Mouse (Mus musculus): Measurements from ENCODE around the gene Gpr183. TPM values are rescaled to one million over a fixed set of nuclear protein-coding genes. Genes with fewer than 3 reads are reported as not detected.

Gene Gpr183
- polyA plus RNA-seq, 1 experiment: 10.3 TPM

DNA sequence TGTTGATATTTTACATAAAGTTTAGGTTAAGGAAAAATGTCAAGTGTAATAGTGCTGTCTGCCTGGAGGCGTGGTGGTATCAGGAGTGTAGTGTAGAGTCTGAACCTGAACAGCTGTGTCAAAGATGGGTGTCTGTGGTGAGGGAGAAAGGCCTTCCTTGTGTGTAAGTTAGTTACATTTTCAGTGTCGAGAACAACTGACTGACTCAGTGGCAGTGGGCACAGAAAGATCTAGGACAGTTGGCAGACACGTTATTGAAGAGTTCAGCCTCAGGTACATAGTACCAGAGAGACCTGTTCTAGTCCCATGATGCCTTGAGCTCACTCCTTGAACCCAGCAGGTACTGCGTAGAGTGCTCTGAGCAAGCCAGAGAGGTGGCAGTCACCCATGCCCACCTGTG lies 466 bp upstream of the Gpr183 start:
- no peak overlapping the region for H3K4me3 ChIP-seq (ENCODE audit: control insufficient read depth, insufficient read depth, low read length)
- no peak for DNase-seq
- 41% methylated on average over 4 of the region's 4 CpGs for WGBS

DNA sequence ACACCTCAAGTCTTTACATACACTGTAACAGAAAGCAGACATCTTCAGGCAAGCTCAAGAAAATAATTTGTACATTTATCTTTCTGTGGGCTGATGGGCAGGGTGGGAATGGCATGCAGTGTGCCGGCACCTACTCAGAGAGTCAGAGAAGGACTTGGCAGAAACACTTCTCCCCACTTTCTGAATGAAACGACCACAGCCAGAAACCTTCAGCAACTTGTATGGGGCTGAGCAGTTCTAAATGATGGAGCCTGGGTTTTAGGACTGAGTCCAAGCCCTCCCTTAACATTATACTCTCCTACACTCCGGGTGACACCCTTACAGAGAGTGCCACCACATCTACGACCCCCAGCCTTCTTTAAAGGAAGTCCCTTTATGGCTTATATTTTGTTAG lies 1.1 kb downstream of the Gpr183 start:
- TF ChIP-seq CTCF (IDR thresholded peaks at IDR 0.05; ENCODE audit: borderline replicate concordance, control insufficient read depth, extremely low read depth, insufficient read depth, low read length, poor library complexity): no peak
- peak overlapping the region; percentile 31; the same call in 1 of the 2 replicates for H3K4me3 ChIP-seq (ENCODE audit: control insufficient read depth, insufficient read depth, low read length)
- WGBS: 38% methylated on average over 4 of the region's 4 CpGs

More for the DNA sequence above, 466 bp upstream of the Gpr183 start:
- Histone ChIP-seq H3K27ac (ENCODE audit: control insufficient read depth, insufficient read depth, low read length) (peak overlapping the region; percentile 3), H3K27me3 (ENCODE audit: control insufficient read depth, insufficient read depth, low read length) (no peaks in the 10 kb centered on the region), H3K4me1 (replicated peaks; ENCODE audit: control insufficient read depth, insufficient read depth, low read length) (peaks cover 39% of the 10 kb centered on the region), H3K36me3 (ENCODE audit: control insufficient read depth, insufficient read depth, low read length) (no peaks in the 10 kb centered on the region)
- no peak for TF ChIP-seq CTCF (IDR thresholded peaks at IDR 0.05; ENCODE audit: borderline replicate concordance, control insufficient read depth, extremely low read depth, insufficient read depth, low read length, poor library complexity)
- TF ChIP-seq POLR2A (IDR thresholded peaks at IDR 0.05; ENCODE audit: control insufficient read depth, extremely low read depth, insufficient read depth, low read length, poor library complexity): no peak

DNA sequence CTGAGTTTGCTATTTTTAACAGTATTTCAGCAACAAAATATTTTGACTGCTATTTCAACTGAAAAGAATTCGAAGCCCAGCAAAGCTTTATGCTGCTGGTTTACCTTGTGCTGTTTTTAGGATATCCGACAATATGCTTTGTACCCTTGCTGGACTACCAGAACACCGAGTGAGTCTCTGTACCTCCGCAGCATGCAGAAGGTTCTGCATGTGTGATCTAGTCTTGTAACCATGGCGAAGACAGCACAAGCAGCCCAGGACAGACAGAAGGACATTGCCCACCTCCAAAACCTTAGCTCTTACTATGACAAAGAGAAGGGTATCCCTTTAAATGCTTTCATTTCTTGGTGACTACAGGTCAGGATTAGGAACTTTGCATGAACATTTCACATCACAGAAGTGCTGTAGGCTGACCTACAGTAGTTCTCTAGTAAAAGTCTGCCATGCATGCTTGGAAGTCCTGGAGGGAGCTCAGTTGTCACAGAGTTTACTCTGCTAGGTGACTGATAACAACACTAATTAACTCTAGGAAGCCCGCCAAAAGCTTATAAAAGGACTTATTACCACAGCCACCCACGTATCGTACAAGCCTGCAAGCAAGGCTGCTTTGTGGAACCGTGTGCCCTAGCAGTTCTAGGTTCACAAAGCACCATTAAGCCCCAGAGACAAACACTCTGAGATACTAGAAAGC lies 1.6 kb downstream of the Gpr183 start:
- no peak for DNase-seq
- H3K36me3 ChIP-seq (ENCODE audit: control insufficient read depth, insufficient read depth, low read length): no peaks in the 10 kb centered on the region
- peaks cover 29% of the 10 kb centered on the region for H3K4me1 ChIP-seq (replicated peaks; ENCODE audit: control insufficient read depth, insufficient read depth, low read length)
- peak overlapping the region; percentile 75 for H3K27ac ChIP-seq (ENCODE audit: control insufficient read depth, insufficient read depth, low read length)
- H3K4me3 ChIP-seq (ENCODE audit: control insufficient read depth, insufficient read depth, low read length): no peak overlapping the region; the same call in 1 of the 2 replicates
- no peaks in the 10 kb centered on the region for H3K27me3 ChIP-seq (ENCODE audit: control insufficient read depth, insufficient read depth, low read length)
- 73% methylated on average over 9 of the region's 9 CpGs for WGBS
- TF ChIP-seq CTCF (IDR thresholded peaks at IDR 0.05; ENCODE audit: borderline replicate concordance, control insufficient read depth, extremely low read depth, insufficient read depth, low read length, poor library complexity) (no peak), POLR2A (IDR thresholded peaks at IDR 0.05; ENCODE audit: control insufficient read depth, extremely low read depth, insufficient read depth, low read length, poor library complexity) (no peak)

More for the DNA sequence above, 1.1 kb downstream of the Gpr183 start:
- Histone ChIP-seq H3K36me3 (ENCODE audit: control insufficient read depth, insufficient read depth, low read length) (no peaks in the 10 kb centered on the region), H3K27me3 (ENCODE audit: control insufficient read depth, insufficient read depth, low read length) (no peaks in the 10 kb centered on the region), H3K4me1 (replicated peaks; ENCODE audit: control insufficient read depth, insufficient read depth, low read length) (peaks cover 27% of the 10 kb centered on the region), H3K27ac (ENCODE audit: control insufficient read depth, insufficient read depth, low read length) (peak overlapping the region; percentile 75)
- DNase-seq: no peak

DNA sequence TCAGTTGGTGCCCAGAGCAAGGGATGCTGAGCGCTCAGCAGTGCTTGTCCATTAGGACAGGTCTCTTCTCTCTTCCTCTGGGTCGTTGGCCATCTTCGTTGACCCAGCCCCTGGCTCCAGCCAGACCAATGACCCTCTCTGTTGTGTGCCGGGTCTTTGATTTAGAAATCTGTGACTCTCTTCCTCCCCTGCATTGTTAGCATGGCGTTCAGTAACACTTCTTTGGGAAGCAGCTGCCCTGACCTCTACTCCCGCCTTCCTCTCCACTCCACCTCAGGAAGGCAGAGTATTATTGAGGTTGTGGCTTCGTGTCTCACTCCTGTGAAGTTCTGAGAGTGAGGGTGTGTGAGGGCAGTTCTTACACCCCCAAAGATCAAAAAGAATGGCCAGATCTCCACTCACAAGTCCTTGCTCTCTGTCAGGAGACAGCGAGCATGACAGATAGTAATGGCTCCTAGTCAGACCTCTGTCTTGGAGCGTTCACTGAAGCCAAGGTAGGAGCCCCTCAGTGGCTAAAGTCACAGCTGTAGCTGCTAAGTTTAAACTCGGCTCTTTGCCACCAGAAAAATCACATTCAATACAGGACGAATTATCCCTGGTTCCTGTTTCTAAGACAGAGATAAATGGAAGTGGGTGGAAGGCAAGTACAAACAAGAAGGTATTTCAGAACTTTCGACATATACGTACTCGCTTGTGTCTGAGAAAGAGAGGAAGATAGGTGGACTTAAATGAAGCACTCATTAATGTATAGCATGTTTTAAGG lies 2.7 kb downstream of the Gpr183 start:
- no peak overlapping the region for H3K4me3 ChIP-seq (ENCODE audit: control insufficient read depth, insufficient read depth, low read length)

DNA sequence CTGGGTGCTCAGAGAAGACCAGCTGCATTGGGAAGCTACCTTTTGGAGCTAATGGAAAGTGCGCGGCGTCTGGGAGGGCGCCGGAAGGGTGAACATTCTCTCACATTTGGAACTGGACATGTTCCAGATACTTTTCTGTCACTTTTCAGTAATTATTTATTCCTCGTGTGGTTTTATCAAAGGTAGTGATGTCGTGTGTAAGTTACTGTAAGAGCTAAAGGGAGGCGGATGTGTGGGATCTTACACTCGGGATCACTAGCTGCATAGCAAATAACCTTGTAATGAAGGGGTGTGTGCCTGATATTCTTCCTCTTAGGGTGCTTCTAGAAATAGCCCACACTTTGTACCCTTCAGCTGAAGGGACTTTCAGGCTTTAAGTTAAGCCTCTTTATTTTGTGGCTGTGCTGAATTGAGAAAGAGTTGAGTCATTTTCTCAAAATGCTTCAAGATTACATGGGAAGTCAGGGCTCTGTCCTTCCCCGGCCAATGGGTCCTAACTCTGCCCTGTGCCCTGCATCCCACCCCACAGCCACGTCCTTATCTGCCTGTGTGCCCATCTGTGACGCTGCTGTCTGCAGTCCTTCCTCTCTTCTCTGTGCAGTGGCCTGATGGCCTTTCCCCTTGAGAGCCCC lies 3.4 kb downstream of the Gpr183 start:
- TF ChIP-seq CTCF (IDR thresholded peaks at IDR 0.05; ENCODE audit: borderline replicate concordance, control insufficient read depth, extremely low read depth, insufficient read depth, low read length, poor library complexity) (no peak), POLR2A (IDR thresholded peaks at IDR 0.05; ENCODE audit: control insufficient read depth, extremely low read depth, insufficient read depth, low read length, poor library complexity) (no peak)
- peaks cover 40% of the 10 kb centered on the region for H3K4me1 ChIP-seq (replicated peaks; ENCODE audit: control insufficient read depth, insufficient read depth, low read length)
- no peaks in the 10 kb centered on the region for H3K36me3 ChIP-seq (ENCODE audit: control insufficient read depth, insufficient read depth, low read length)
- DNase-seq: no peak
- H3K27me3 ChIP-seq (ENCODE audit: control insufficient read depth, insufficient read depth, low read length): no peaks in the 10 kb centered on the region
- WGBS: 89% methylated on average over 12 of the region's 12 CpGs
- no peak overlapping the region for H3K4me3 ChIP-seq (ENCODE audit: control insufficient read depth, insufficient read depth, low read length)
- H3K27ac ChIP-seq (ENCODE audit: control insufficient read depth, insufficient read depth, low read length): 0 out of 2 replicates have a peak overlapping the region, but pooled peaks have one; percentile 10

More for the DNA sequence above, 2.7 kb downstream of the Gpr183 start:
- WGBS: 77% methylated on average over 14 of the region's 14 CpGs
- no peak for DNase-seq
- TF ChIP-seq POLR2A (IDR thresholded peaks at IDR 0.05; ENCODE audit: control insufficient read depth, extremely low read depth, insufficient read depth, low read length, poor library complexity): no peak
- no peak for TF ChIP-seq CTCF (IDR thresholded peaks at IDR 0.05; ENCODE audit: borderline replicate concordance, control insufficient read depth, extremely low read depth, insufficient read depth, low read length, poor library complexity)
- H3K36me3 ChIP-seq (ENCODE audit: control insufficient read depth, insufficient read depth, low read length): no peaks in the 10 kb centered on the region
- H3K27ac ChIP-seq (ENCODE audit: control insufficient read depth, insufficient read depth, low read length): peak overlapping the region; percentile 10; the same call in 1 of the 2 replicates
- peaks cover 38% of the 10 kb centered on the region for H3K4me1 ChIP-seq (replicated peaks; ENCODE audit: control insufficient read depth, insufficient read depth, low read length)
- H3K27me3 ChIP-seq (ENCODE audit: control insufficient read depth, insufficient read depth, low read length): no peaks in the 10 kb centered on the region

DNA sequence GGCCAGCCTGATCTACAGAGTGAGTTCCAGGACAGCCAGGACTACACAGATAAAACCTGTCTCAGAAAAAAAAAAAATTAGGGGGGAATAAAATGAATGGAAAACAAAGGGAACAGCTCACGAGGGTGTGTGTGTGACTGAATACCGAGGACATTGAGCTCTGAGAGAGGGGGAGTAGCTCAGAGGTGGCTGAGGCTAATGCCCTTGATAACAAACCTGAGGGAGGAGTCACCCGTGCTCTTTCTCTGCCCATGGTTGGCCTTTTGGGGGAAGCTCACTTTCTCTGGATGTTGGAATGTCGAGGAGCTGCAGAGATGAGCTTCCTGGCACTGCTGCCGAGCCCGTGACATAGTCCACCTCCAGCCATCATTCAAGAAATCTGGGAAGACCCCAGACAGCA lies 4.0 kb downstream of the Gpr183 start:
- no peak for DNase-seq
- TF ChIP-seq CTCF (IDR thresholded peaks at IDR 0.05; ENCODE audit: borderline replicate concordance, control insufficient read depth, extremely low read depth, insufficient read depth, low read length, poor library complexity): no peak
- TF ChIP-seq POLR2A (IDR thresholded peaks at IDR 0.05; ENCODE audit: control insufficient read depth, extremely low read depth, insufficient read depth, low read length, poor library complexity): no peak
- Histone ChIP-seq H3K27ac (ENCODE audit: control insufficient read depth, insufficient read depth, low read length) (peak overlapping the region; percentile 15; the same call in 1 of the 2 replicates), H3K4me1 (replicated peaks; ENCODE audit: control insufficient read depth, insufficient read depth, low read length) (peaks cover 43% of the 10 kb centered on the region), H3K4me3 (ENCODE audit: control insufficient read depth, insufficient read depth, low read length) (no peak overlapping the region), H3K36me3 (ENCODE audit: control insufficient read depth, insufficient read depth, low read length) (no peaks in the 10 kb centered on the region), H3K27me3 (ENCODE audit: control insufficient read depth, insufficient read depth, low read length) (no peaks in the 10 kb centered on the region)
- WGBS: 82% methylated on average over 6 of the region's 6 CpGs

All from thymus, adult 2 months (tissue).